Mouse (Mus musculus) ES-E14 (cell line): ENCODE data around the gene Heatr3. TPM values are rescaled to one million over a fixed set of nuclear protein-coding genes. Genes with fewer than 3 reads are reported as not detected.
A peak's percentile ranks its signal among the peaks of the same experiment; 100 is the strongest.

Source experiments
- DNase-seq: peaks from one replicate; pipeline ENCODE4 v3.0.0-alpha.2; 2013; ENCODE audit warnings: low read depth, low spot score
- H3K27ac ChIP-seq: 2 replicates; pipeline ENCODE4 v1.5.1; 2012; ENCODE audit warnings: low read depth, mild to moderate bottlenecking, low read length, moderate library complexity, mixed read lengths; ENCODE audit not compliant: poor library complexity, insufficient read depth, severe bottlenecking
- H3K36me3 ChIP-seq: 2 replicates; pipeline ENCODE4 v1.6.1; 2012; ENCODE audit warnings: mild to moderate bottlenecking, low read length, moderate library complexity, mixed read lengths; ENCODE audit not compliant: control insufficient read depth, poor library complexity, insufficient read depth, severe bottlenecking
- H3K4me1 ChIP-seq, 2 experiments: fragments of 150-350 bp in 1 of 2; sonication (generic) in 1 of 2; 2 replicates each; pipeline ENCODE4 v1.6.1; 2012; ENCODE audit warnings: low read length in 2 of 2, mild to moderate bottlenecking in 1 of 2, mixed read lengths in 1 of 2; ENCODE audit not compliant: control insufficient read depth in 2 of 2, insufficient read depth in 2 of 2, poor library complexity in 1 of 2
- H3K4me3 ChIP-seq, 2 experiments: fragments of 150-350 bp in 1 of 2; sonication (generic) in 1 of 2; 2 replicates each; pipeline ENCODE4 v1.5.1; 2012; ENCODE audit warnings: low read length in 2 of 2, low read depth in 1 of 2, mild to moderate bottlenecking in 1 of 2, mixed read lengths in 1 of 2; ENCODE audit not compliant: insufficient read depth in 1 of 2, poor library complexity in 1 of 2, severe bottlenecking in 1 of 2
- H3K9ac ChIP-seq: 2 replicates; pipeline ENCODE4 v1.6.1; 2012; ENCODE audit warnings: low read depth, mild to moderate bottlenecking, low read length, mixed read lengths; ENCODE audit not compliant: poor library complexity, insufficient read depth, severe bottlenecking
- H3K9me3 ChIP-seq: fragments of 150-350 bp; sonication (generic); 2 replicates; pipeline ENCODE4 v1.6.1; 2012; ENCODE audit warnings: low read depth, mild to moderate bottlenecking, low read length; ENCODE audit not compliant: control insufficient read depth, insufficient read depth
- CHD2 ChIP-seq: IDR thresholded peaks from 2 replicates; pipeline ENCODE4 v1.6.1; 2014; ENCODE audit warnings: mild to moderate bottlenecking, low read depth, low read length, inconsistent platforms
- HCFC1 ChIP-seq: IDR thresholded peaks from 2 replicates; pipeline ENCODE4 v1.6.1; 2012; ENCODE audit warnings: low read length, inconsistent platforms, borderline replicate concordance; ENCODE audit not compliant: insufficient read depth
- MAFK ChIP-seq: IDR thresholded peaks from 2 replicates; pipeline ENCODE4 v1.6.1; 2014; ENCODE audit warnings: mild to moderate bottlenecking, low read depth, low read length, inconsistent platforms; ENCODE audit not compliant: insufficient read depth
- ZC3H11A ChIP-seq: IDR thresholded peaks from 2 replicates; pipeline ENCODE4 v1.6.1; 2012; ENCODE audit warnings: low read depth, mild to moderate bottlenecking, inconsistent platforms, low read length, borderline replicate concordance
- ZNF384 ChIP-seq: IDR thresholded peaks from 2 replicates; pipeline ENCODE4 v1.6.1; 2012; ENCODE audit warnings: low read depth, low read length, inconsistent platforms
- in situ Hi-C, 2 experiments: fragments of 600-800 bp; cut with MboI; formaldehyde crosslinking; loops; one replicate each; pipeline ENCODE4 v1.15.1; 2025; ENCODE audit warnings: low sequenced_read_pairs in 2 of 2, inconsistent platforms in 1 of 2; ENCODE audit not compliant: unreplicated experiment in 2 of 2
- total RNA-seq: library from RNA; depleted of rRNA; stranded (reverse); fragments of 300-350 nt; gene quantifications from 2 replicates; pipeline ENCODE4 v1.2.3, GENCODE M21; 2012

Gene Heatr3
- total RNA-seq, 1 experiment, result 55.5 TPM

DNA sequence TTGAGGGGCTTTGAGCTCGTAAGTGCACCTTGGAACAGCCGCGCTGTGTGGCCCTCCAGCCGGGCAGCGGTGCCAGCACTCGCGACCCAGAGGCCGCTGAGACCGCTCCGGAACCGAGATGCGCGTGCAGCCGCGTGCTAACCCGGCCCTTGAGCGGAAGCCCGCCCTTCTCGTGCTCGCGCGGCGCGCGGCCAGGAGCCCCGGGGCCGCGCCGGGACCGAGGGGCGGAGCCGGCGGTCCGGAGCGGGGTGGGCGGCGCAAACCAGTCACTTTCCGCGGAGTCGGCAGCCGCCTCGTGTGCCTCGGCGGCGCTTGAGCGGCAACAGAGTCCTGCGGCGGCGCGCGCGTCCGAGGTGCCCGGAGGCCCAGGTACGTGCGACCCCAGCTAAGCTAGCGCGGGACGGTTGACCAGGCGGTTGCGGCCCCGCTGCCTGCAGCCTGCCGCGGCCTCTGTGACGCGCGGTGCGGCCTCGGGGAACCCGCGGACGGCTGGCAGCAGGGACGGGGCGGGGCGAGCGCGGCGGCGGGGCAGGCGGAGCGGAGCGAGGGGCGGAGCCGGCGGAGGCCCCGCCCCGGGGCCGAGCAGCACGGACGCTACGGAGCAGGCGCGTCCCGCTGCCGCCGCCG is 61.4 kb downstream of the Heatr3 start, which contains the start of gene Tent4b:
TSS of gene Tent4b (plus strand) at position 269 of the 627 bp plus-strand sequence.
- Histone ChIP-seq H3K9me3 (no peaks in the 10 kb centered on the region), H3K9ac (peak within 1 kb of the TSS; percentile 98), H3K27ac (peak within 1 kb of the TSS; percentile 83; the same call in 1 of the 2 replicates), H3K36me3 (0 out of 2 replicates have a peak, but pooled peaks cover 1% of the 10 kb centered on the region), H3K4me3 (peak within 1 kb of the TSS; percentile 94 to 97), H3K4me1 (peaks cover 0 to 2% of the 10 kb centered on the region in 2 experiments; a peak in 1 of 4 replicates)
- in situ Hi-C loops, result no loop called here
- TF ChIP-seq ZNF384, result no peak
- no peak for TF ChIP-seq MAFK
- no peak for TF ChIP-seq CHD2
- no peak for TF ChIP-seq ZC3H11A
- no peak; the same call in 1 of the 2 replicates for TF ChIP-seq HCFC1
- peak; percentile 65 for DNase-seq

DNA sequence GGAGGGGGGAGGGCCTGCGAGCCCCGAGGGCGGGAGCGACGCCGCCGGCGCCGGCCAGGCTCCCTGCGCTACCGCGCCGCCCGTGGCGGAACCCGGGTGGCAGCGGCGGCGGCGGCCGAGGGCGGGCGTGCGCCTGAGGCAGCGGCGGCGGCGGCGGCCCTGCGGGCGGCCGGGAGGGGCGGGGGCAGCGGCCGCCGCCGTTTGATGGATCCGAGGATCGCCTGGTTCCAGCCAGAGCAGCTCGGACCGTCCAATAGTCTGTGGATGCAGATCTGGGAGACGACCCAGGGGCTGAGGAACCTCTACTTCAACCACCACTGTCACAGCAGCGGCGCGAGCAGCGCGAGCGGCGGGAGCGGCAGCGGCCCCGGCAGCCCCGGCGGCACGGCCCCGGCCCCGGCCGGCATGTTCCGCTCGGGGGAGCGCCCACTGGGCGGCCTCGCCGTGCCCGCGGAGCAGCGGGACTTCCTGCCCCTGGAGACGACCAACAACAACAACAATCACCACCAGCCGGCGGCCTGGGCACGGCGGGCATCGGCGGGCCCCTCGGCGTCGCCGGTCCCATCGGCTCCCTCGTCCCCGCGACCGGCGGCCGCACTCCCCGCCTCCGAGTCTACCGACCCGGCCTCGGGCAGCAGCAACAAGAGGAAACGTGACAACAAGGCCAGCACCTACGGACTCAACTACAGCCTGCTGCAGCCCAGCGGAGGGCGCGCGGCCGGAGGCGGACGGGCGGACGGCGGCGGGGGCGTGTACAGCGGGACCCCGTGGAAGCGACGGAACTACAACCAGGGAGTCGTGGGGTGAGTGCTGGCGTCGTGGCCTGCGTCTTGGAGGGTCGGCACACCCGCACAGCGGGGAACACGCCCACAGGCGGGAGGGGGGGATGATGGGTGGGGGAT is 62.3 kb downstream of the Heatr3 start:
- peak overlapping the region; percentile 70 to 97 for H3K4me3 ChIP-seq
- DNase-seq, result no peak
- H3K36me3 ChIP-seq, result 0 out of 2 replicates have a peak, but pooled peaks cover 1% of the 10 kb centered on the region
- in situ Hi-C loops, result no loop called here
- H3K9me3 ChIP-seq, result no peaks in the 10 kb centered on the region
- peaks cover 1 to 2% of the 10 kb centered on the region in 2 experiments; a peak in 1 of 4 replicates for H3K4me1 ChIP-seq
- peak overlapping the region; percentile 98 for H3K9ac ChIP-seq
- no peak overlapping the region for H3K27ac ChIP-seq
- TF ChIP-seq CHD2 (no peak), ZC3H11A (no peak), MAFK (no peak), HCFC1 (no peak), ZNF384 (no peak)

DNA sequence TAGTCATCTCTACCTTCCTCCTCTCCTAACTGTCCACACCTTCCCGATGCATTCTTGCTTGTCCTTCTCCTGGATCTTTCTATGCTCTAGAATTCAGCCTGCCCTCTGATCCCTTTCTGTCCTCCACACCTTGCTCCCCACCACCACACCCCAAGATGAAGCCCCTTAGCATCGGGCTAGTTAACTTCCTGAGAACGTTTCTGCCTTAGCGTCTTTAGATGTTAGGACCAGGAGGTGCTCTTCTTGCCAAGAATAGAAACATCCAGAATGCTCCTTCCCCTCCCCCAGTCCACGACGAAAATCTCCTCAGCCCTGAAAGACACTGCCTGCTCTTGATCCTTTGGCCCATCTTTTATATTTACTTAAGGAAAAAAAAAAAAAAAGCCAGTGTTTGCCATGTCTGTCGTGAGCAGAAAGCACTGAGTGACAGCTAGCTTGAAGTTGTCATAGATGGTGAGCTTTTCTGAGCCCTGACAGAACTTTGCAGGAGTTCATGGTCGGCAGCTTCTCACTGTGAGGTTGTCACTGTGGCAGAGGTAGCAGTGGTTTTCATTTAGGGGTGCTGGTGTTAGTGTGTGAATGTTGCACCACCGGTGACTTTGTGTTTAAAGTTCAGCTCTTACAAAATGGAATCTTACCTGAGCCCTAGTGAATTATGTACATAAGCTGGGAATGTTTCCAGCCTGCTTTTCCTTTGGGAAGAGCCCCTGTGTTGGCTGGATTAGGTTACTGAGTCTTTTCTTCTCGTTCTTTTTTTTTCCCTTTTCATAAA is 63.3 kb downstream of the Heatr3 start:
- peaks cover 4 to 6% of the 10 kb centered on the region in 2 experiments; a peak in 1 of 4 replicates for H3K4me1 ChIP-seq
- no peaks in the 10 kb centered on the region for H3K9me3 ChIP-seq
- peaks cover 2% of the 10 kb centered on the region; the same call in 1 of the 2 replicates for H3K36me3 ChIP-seq
- TF ChIP-seq MAFK, result no peak
- no peak for TF ChIP-seq CHD2
- TF ChIP-seq ZNF384, result no peak
- TF ChIP-seq HCFC1, result no peak
- no peak for TF ChIP-seq ZC3H11A
- in situ Hi-C loops, result no loop called here
- no peak overlapping the region for H3K9ac ChIP-seq
- DNase-seq, result no peak
- H3K4me3 ChIP-seq, result peak overlapping the region; percentile 70 to 97; a peak in 3 of 4 replicates
- H3K27ac ChIP-seq, result no peak overlapping the region

DNA sequence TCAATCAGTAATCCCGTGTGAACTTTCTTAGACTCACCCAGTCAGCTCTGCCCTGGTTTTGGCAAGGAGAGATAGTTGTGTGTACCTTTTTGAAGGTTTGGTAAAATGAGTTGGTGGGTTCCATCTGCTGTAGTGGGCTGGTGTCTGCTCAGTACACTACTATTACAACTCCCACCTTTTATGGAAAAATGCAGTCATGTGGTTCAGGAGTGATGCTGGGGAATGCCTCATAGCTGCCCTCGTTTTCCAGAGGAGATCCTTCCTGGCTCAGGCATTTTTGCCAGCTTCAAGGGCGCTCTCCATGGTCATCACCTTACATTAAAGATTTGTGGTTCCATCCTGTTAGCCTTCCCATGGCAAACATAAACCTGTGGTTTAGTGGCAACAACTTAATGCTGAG is 64.0 kb downstream of the Heatr3 start:
- DNase-seq, result no peak
- in situ Hi-C loops, result no loop called here
- no peaks in the 10 kb centered on the region for H3K9me3 ChIP-seq
- no peak overlapping the region for H3K27ac ChIP-seq
- H3K4me3 ChIP-seq, result no peak overlapping the region
- no peak overlapping the region for H3K9ac ChIP-seq
- H3K4me1 ChIP-seq, result peaks cover 4 to 7% of the 10 kb centered on the region in 2 experiments; a peak in 1 of 4 replicates
- H3K36me3 ChIP-seq, result peaks cover 4% of the 10 kb centered on the region; the same call in 1 of the 2 replicates
- TF ChIP-seq HCFC1, result no peak
- no peak for TF ChIP-seq CHD2
- no peak for TF ChIP-seq ZNF384
- no peak for TF ChIP-seq MAFK
- TF ChIP-seq ZC3H11A, result no peak
